Mouse (Mus musculus) erythroblast, adult 5-6 weeks (primary cell): ENCODE results near the gene Hexdc. TPM values are rescaled to one million over a fixed set of nuclear protein-coding genes. Genes with fewer than 3 reads are reported as not detected.
A peak's percentile ranks its signal among the peaks of the same experiment; 100 is the strongest.

ENCODE experiments used
- ATAC-seq: replicated peaks from 2 replicates; pipeline ENCODE4 v1.8.0; 2016; ENCODE audit warnings: moderate number of reproducible peaks, mild to moderate bottlenecking, moderate TSS enrichment, inconsistent platforms; ENCODE audit not compliant: poor library complexity, low FRiP score, severe bottlenecking
- total RNA-seq, 2 experiments: library from RNA; stranded (forward) in 1 of 2; stranded (reverse) in 1 of 2; fragments of 150-400 nt in 1 of 2; fragments of 200-764, 138-1000 nt in 1 of 2; gene quantifications; 2 replicates each; pipeline versions ENCODE4 v1.2.3 to v1.2.4; 2015 to 2017; ENCODE audit warnings: low replicate concordance in 2 of 2

Gene Hexdc
- total RNA-seq, 2 experiments from 2014 or later, result 0.51 to 6.9 TPM

- no peak for ATAC-seq
Observed at GRCm38 (mm10) chr11:121221321-121222010, 17.2 kb downstream of the Hexdc start.

- peak; percentile 28 for ATAC-seq
Observed at GRCm38 (mm10) chr11:121228129-121229017, 24.1 kb downstream of the Hexdc start.

- ATAC-seq, result peak; percentile 91
Observed at GRCm38 (mm10) chr11:121229018-121229439, 24.8 kb downstream of the Hexdc start, which contains the start of gene Cybc1. Gene Cybc1, minus strand, starts transcription at chr11:121229322.

- no peak for ATAC-seq
Observed at GRCm38 (mm10) chr11:121231191-121231590, 27.0 kb downstream of the Hexdc start.

GRCm38 (mm10) chr11:121231628-121232291 lies 27.5 kb downstream of the Hexdc start:
- ATAC-seq, result no peak

- ATAC-seq, result no peak
Observed at GRCm38 (mm10) chr11:121232706-121233105, 28.5 kb downstream of the Hexdc start.

- no peak for ATAC-seq
Observed at GRCm38 (mm10) chr11:121235475-121236238, 31.4 kb downstream of the Hexdc start.

- ATAC-seq, result peak; percentile 78
Observed at GRCm38 (mm10) chr11:121236564-121237344, 32.5 kb downstream of the Hexdc start, which contains the start of gene Narf. Gene Narf, plus strand, starts transcription at chr11:121237253.

GRCm38 (mm10) chr11:121237345-121238128 lies 33.3 kb downstream of the Hexdc start:
- peak; percentile 46 for ATAC-seq

- ATAC-seq, result peak; percentile 48
Observed at GRCm38 (mm10) chr11:121239669-121240068, 35.4 kb downstream of the Hexdc start.

GRCm38 (mm10) chr11:121250196-121250595 lies 46.0 kb downstream of the Hexdc start:
- no peak for ATAC-seq

GRCm38 (mm10) chr11:121259160-121260100 lies 55.2 kb downstream of the Hexdc start, which contains the start of gene Foxk2:
Gene Foxk2, plus strand, starts transcription at chr11:121259990.
- peak; percentile 94 for ATAC-seq

- ATAC-seq, result peak; percentile 32
Observed at GRCm38 (mm10) chr11:121260211-121260906, 56.1 kb downstream of the Hexdc start.

- ATAC-seq, result no peak
Observed at GRCm38 (mm10) chr11:121261074-121261473, 56.8 kb downstream of the Hexdc start.
